Mouse (Mus musculus) mature B cell (primary cell): ENCODE measurements around the gene Ppfibp1.
"Not testable (repeated sequence)": the region's sequence is repeated elsewhere in the genome, so short reads cannot be mapped to it uniquely, and the experiment has no call there.

Experiments used
- in situ Hi-C: fragments of 300-500 bp; cut with MboI; formaldehyde crosslinking; loops from 2 replicates; pipeline ENCODE4 v1.14.3; 2019

Gene Ppfibp1

GRCm38 (mm10) chr6:146887958-146888659 is at the start of gene Ppfibp1:
Ppfibp1 (plus strand) TSS chr6:146888487.
- in situ Hi-C loops: no loop called here

DNA sequence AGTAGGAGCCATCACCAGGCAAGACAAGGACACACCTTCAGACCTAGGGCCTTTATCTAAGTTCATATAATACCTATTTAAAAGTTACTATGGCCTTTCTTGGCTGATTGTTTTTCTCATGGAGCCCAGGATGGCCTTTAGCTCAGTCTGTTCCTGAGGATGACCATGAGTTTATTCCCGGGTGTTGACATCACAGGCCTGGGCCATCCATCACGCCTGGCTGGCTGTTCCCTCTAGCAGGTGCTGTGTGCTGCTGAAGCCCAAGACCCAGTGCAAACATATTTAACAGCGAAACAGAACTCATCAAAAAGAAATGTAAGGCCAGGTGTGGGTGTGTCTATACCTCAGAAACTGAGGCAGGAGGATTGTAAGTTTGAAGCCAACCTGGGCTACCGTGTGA is 49.4 kb upstream of the Ppfibp1 start:
- in situ Hi-C loops: no loop called here

DNA sequence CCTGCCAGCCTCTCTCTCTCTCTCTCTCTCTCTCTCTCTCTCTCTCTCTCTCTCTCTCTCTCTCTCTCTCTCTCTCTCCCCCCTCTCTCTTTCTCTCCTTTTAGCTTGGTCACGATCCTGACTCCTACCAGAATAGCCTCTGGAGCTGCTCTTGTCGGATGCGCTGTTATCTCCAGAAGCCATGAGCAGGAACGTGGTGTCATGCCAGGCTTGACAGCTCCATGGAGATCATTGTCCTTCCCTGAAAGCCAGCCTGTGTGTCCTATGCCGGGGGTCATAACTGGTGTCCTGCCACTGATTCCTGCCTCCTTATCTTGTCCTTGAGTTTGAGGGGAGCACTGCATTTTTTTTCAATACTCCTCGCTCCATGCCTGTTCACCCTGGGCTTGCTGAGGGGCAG is 43.4 kb upstream of the Ppfibp1 start:
- in situ Hi-C loops: no loop called here

- in situ Hi-C loops: no loop called here
These were observed 42.9 kb upstream of the Ppfibp1 start for GRCm38 (mm10) chr6:146845347-146845746.

GRCm38 (mm10) chr6:146845961-146846750 is 42.1 kb upstream of the Ppfibp1 start:
- in situ Hi-C loops: no loop called here

- in situ Hi-C loops: no loop called here
These were observed 40.9 kb upstream of the Ppfibp1 start for GRCm38 (mm10) chr6:146847402-146847801.

- in situ Hi-C loops: no loop called here
These were observed 40.0 kb upstream of the Ppfibp1 start for GRCm38 (mm10) chr6:146848281-146848680.

GRCm38 (mm10) chr6:146850050-146850449 is 38.2 kb upstream of the Ppfibp1 start, which contains the start of gene Smco2:
Smco2 (plus strand) TSS chr6:146850104.
- in situ Hi-C loops: no loop called here

GRCm38 (mm10) chr6:146851916-146852315 is 36.4 kb upstream of the Ppfibp1 start:
- in situ Hi-C loops: no loop called here

DNA sequence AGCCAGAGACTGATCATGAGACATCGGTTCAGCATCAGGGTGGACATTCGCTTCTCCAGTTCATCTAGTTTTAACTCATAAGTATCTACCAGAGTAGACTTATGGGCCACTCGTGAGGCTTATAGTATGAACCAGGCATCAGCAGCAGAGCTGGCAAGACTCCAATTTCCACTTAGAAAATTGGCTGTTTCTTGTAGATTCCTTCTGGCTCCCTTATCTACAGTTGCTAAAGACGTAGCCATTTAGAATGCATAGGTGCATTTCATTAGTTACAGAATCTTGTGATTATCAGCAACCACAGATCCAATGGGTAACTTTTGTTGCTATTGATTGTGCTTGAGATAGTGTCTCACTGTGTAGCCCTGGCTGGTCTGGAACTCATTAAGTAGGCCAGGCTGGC is 35.5 kb upstream of the Ppfibp1 start:
- in situ Hi-C loops: no loop called here

- in situ Hi-C loops: no loop called here
These were observed 33.1 kb upstream of the Ppfibp1 start for GRCm38 (mm10) chr6:146855185-146855584.

DNA sequence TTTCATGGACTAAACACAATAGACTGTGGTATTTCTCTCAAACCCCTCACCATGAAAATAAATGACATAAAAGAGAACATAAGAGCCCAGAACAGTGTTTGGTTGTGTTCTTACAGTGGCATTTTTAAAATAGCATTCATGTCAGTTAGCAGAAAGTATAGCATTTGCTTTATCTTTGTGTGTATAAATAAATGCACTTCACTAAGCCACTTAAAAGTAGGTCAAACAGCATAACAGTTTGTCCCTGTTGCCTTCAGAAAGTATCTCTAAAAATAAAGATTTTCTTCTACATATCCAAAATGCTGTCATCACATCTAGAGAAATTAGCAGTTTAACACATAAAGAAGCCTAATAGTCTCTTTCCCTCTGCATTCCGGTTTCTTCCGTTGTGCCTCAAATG is 30.9 kb upstream of the Ppfibp1 start:
- in situ Hi-C loops: no loop called here

DNA sequence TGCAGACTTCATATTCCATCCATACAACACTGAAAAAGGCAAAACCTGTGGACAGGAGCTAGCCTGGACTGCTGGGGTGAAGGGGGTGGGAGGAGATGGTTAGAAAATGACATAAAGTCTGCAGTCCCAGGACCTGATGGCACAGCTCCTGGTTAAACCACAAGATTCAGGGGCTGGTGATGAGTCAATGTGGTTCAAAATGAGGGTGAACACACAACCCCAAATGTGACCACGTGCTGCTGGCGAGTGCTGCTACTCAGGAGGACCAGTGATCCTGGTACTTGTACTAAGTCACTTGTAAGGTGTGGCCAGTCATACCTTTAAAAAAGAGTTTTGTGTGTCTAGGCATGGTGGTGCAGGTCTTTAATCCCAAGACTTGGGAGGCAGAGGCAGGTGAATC is 25.1 kb upstream of the Ppfibp1 start:
- in situ Hi-C loops: no loop called here

DNA sequence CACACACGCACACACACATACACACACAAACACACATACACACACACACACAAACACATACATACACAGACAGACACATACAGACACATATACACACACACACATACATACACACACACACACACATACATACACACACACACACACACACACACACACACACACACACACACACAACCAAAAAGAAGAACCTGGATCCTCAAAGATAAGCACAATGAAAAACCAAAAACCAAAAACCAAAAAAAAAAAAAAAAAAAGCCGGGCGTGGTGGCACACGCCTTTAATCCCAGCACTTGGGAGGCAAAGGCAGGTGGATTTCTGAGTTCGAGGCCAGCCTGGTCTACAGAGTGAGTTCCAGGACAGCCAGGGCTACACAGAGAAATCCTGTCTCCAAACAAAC is 23.9 kb upstream of the Ppfibp1 start:
- in situ Hi-C loops: not testable (repeated sequence)

GRCm38 (mm10) chr6:146865701-146866100 is 22.6 kb upstream of the Ppfibp1 start:
- in situ Hi-C loops: no loop called here

DNA sequence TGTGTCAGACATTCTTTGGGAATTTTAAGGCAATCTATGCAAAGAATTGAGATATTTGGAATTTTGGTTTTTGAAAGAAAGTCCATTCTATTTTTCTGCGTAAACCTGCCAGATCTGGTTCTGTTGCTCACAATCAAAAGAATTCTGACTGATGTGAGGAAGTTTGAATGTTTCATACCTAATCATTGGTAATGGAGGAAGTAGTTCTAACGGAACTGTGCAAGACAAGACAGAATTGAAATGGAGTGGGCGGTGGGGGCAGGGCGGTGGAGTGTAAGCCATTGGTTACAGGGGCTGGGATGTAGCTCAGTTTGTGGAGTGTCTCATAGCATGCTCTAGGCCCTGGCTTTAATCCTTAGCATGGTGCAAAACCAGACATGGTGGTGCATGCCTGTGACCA is 16.3 kb upstream of the Ppfibp1 start:
- in situ Hi-C loops: no loop called here

GRCm38 (mm10) chr6:146874415-146874814 is 13.9 kb upstream of the Ppfibp1 start:
- in situ Hi-C loops: no loop called here

DNA sequence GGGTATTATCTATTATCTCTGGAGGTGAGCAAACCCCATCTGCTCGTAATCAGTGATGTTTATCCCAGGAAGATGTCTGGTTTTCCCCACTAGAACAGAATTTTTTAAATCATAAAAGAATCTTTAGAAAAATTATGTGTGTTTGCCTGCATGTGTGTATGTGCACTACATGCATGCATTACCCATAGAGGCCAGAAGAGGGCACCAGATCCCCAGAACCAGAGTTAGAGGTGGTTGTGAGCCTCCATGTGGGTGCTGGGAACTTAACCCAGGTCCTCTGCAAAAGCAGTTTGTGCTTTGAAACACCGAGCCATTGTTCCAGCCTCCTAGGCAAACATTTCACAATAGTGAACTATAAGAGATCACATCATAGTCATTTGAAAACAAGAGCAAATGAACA is 11.5 kb upstream of the Ppfibp1 start:
- in situ Hi-C loops: no loop called here

GRCm38 (mm10) chr6:146877425-146878045 is 10.8 kb upstream of the Ppfibp1 start:
- in situ Hi-C loops: no loop called here

DNA sequence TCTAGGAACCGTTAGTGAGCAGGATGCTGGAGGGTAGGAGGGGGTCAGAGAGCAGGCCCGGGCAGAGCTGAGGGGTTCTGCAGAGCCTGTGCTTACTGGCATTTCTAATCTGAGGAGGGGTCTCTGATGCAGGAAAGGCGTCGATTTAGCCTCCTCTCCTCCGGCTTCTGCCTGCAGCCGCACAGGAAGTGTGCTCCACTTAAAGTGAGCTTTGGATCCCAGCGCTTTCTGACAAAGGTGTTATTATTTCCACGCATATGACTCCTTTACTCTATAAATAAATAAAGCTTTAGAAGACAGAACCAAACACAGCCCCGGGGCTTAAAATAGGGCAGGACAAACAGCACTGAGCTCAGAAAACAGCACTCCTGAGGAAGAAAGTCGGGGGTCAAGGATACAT is 9.4 kb upstream of the Ppfibp1 start:
- in situ Hi-C loops: no loop called here

DNA sequence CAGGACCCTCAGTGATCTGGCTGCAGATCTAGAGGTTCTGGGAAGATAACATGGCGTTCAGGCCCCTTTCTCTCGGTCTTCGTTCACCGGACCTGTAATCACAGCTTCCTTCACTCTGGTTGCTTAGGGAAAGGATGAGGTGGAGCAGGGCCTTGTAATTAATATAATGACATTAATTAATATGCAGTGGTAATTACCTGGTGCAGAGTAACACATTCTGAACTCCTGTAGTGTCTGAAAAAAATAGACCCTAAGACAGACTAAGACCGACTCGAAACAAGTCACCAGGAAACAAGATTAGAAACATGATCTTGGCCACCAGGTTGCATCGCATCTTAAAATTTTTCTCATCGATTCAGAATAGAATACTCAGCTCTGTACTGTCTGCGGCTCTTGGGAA is 8.4 kb upstream of the Ppfibp1 start:
- in situ Hi-C loops: no loop called here

DNA sequence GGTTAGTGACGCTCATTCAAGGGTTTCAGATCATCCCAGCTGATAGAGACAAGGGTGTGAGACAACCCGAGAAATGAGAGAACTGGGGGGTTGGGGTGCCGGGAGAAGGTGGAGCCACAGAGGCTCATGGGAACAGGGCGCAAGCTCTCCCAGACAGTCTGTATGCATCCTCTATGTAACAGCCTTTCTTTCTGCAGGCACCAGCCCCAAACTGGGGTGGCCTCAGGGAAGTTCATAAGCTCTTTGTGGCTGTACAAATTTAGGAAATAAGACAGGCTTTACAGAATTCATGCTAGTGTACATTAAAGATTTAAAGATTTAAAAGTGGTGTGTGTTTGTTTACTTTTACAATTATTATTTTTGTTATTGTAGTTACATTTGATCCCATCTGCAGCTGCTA is 8.0 kb upstream of the Ppfibp1 start:
- in situ Hi-C loops: no loop called here
